Mouse (Mus musculus) embryo, embryonic 10 days (tissue): ENCODE data around the gene Abhd15.

ENCODE experiments used
- DNase-seq: peaks from one replicate; pipeline ENCODE4 v3.0.0-alpha.2; 2015; ENCODE audit warnings: low spot score

The Abhd15 gene

GRCm38 (mm10) chr11:77514832-77515636, at the start of gene Abhd15:
Gene Abhd15, plus strand, starts transcription at chr11:77515121.
- DNase-seq, result peak; percentile 87

- no peak for DNase-seq
These were observed 48.4 kb upstream of the Abhd15 start for GRCm38 (mm10) chr11:77466544-77466943.

GRCm38 (mm10) chr11:77467157-77467556, 47.8 kb upstream of the Abhd15 start:
- peak; percentile 62 for DNase-seq

GRCm38 (mm10) chr11:77467784-77468183, 47.1 kb upstream of the Abhd15 start:
- DNase-seq, result peak; percentile 74

GRCm38 (mm10) chr11:77468397-77468796, 46.5 kb upstream of the Abhd15 start:
- no peak for DNase-seq

- no peak for DNase-seq
These were observed 43.5 kb upstream of the Abhd15 start for GRCm38 (mm10) chr11:77471407-77471806.

- DNase-seq, result no peak
These were observed 42.1 kb upstream of the Abhd15 start for GRCm38 (mm10) chr11:77472775-77473174.

GRCm38 (mm10) chr11:77476216-77476615, 38.7 kb upstream of the Abhd15 start:
- no peak for DNase-seq

GRCm38 (mm10) chr11:77476895-77477294, 38.0 kb upstream of the Abhd15 start:
- no peak for DNase-seq

GRCm38 (mm10) chr11:77483043-77483442, 31.9 kb upstream of the Abhd15 start:
- DNase-seq, result no peak

GRCm38 (mm10) chr11:77483510-77484255, 31.2 kb upstream of the Abhd15 start:
- no peak for DNase-seq

- DNase-seq, result no peak
These were observed 29.7 kb upstream of the Abhd15 start for GRCm38 (mm10) chr11:77485229-77485628.

- DNase-seq, result no peak
These were observed 28.1 kb upstream of the Abhd15 start for GRCm38 (mm10) chr11:77486798-77487197.

GRCm38 (mm10) chr11:77488771-77489581, 25.9 kb upstream of the Abhd15 start:
- DNase-seq, result peak; percentile 51

- DNase-seq, result peak; percentile 94
These were observed 25.2 kb upstream of the Abhd15 start, which contains the start of gene Ankrd13b for GRCm38 (mm10) chr11:77489591-77490235. Gene Ankrd13b, minus strand, starts transcription at chr11:77489678.

- DNase-seq, result no peak
These were observed 24.5 kb upstream of the Abhd15 start for GRCm38 (mm10) chr11:77490451-77490850.

- peak; percentile 99 for DNase-seq
These were observed 23.8 kb upstream of the Abhd15 start for GRCm38 (mm10) chr11:77491123-77491501.

GRCm38 (mm10) chr11:77491502-77492291, 23.2 kb upstream of the Abhd15 start:
- DNase-seq, result peak; percentile 86

GRCm38 (mm10) chr11:77492311-77492871, 22.5 kb upstream of the Abhd15 start:
- DNase-seq, result no peak

- DNase-seq, result peak; percentile 89
These were observed 22.0 kb upstream of the Abhd15 start for GRCm38 (mm10) chr11:77492911-77493332.
